ENCODE assay signal across 8 mouse cellular contexts in genomic region chr9:63738086-63738701, GRCm38 (mm10). TPM values are rescaled to one million over a fixed set of nuclear protein-coding genes. Genes with fewer than 3 reads are reported as not detected.
DNase-seq lines count a peak whose midpoint lies in the region; ATAC-seq and TF ChIP-seq lines count a peak whose summit lies in the region.
"Had no signal": no experiment of that assay in that cellular context is flagged by ENCODE, and none has a peak within 500 bp of the region (broad histone marks: within the 10 kb centered on the region; RNA-seq: fewer than 3 reads in every experiment).

No protein-coding gene starts in this region.

- no peak for ATAC-seq in midbrain, postnatal 0 days (ENCODE audit: low FRiP score)
- ATAC-seq in liver, embryonic 13.5 days (ENCODE audit: low read depth): no peak
- ATAC-seq in cerebellum, adult (ENCODE audit: insufficient number of reproducible peaks, low FRiP score, low TSS enrichment): no peak

- H3K9me3 ChIP-seq in midbrain, embryonic 10.5 days (replicated peaks): no peaks in the 10 kb centered on the region
- H3K9me3 ChIP-seq in midbrain, postnatal 0 days (ENCODE audit: low read length): no peaks in the 10 kb centered on the region
- no peaks in the 10 kb centered on the region for H3K9me3 ChIP-seq in liver, embryonic 13.5 days (replicated peaks)

- no peak for DNase-seq in midbrain, embryonic 10.5 days (ENCODE audit: low spot score)
- no peak for DNase-seq in midbrain, postnatal 0 days (ENCODE audit: low spot score)
- DNase-seq in liver, embryonic 13.5 days: no peak
- DNase-seq in thymus, postnatal 25 days: peak; percentile 53
- no peak for DNase-seq in embryo, embryonic 9.5 days (ENCODE audit: extremely low spot score)
- DNase-seq: kidney, postnatal 14 days had no signal

- H3K4me3 ChIP-seq in midbrain, embryonic 10.5 days: no peak overlapping the region
- H3K4me3 ChIP-seq in midbrain, postnatal 0 days (ENCODE audit: low read depth, low read length): no peak overlapping the region
- no peak overlapping the region for H3K4me3 ChIP-seq in cortical plate, adult 2 months (ENCODE audit: insufficient read depth, low read length)
- no peak overlapping the region for H3K4me3 ChIP-seq in liver, embryonic 13.5 days (replicated peaks)

- H3K4me1 ChIP-seq in midbrain, embryonic 10.5 days: peaks cover 89% of the 10 kb centered on the region
- H3K4me1 ChIP-seq in midbrain, postnatal 0 days (ENCODE audit: insufficient read depth, low read length): no peaks in the 10 kb centered on the region
- peaks cover 19% of the 10 kb centered on the region for H3K4me1 ChIP-seq in cortical plate, adult 2 months (ENCODE audit: control insufficient read depth, insufficient read depth, low read length)
- peaks cover 96% of the 10 kb centered on the region for H3K4me1 ChIP-seq in liver, embryonic 13.5 days (replicated peaks)

- no peak overlapping the region for H3K4me2 ChIP-seq in midbrain, postnatal 0 days (ENCODE audit: low read depth, low read length, poor library complexity, severe bottlenecking)
- no peak overlapping the region for H3K4me2 ChIP-seq in liver, embryonic 13.5 days

- no peaks in the 10 kb centered on the region for H3K27me3 ChIP-seq in midbrain, embryonic 10.5 days (ENCODE audit: low read depth, poor library complexity, severe bottlenecking)
- no peaks in the 10 kb centered on the region for H3K27me3 ChIP-seq in midbrain, postnatal 0 days (ENCODE audit: insufficient read depth, low read length)
- H3K27me3 ChIP-seq in liver, embryonic 13.5 days: no peaks in the 10 kb centered on the region

- no peak overlapping the region for H3K9ac ChIP-seq in midbrain, postnatal 0 days (replicated peaks; ENCODE audit: low read length, poor library complexity, severe bottlenecking)
- H3K9ac ChIP-seq in liver, embryonic 13.5 days: no peak overlapping the region

- no peak for TF ChIP-seq POLR2A in cortical plate, adult 2 months (IDR thresholded peaks at IDR 0.05; ENCODE audit: extremely low read depth, insufficient read depth, low read length)

- peaks cover 35% of the 10 kb centered on the region for H3K36me3 ChIP-seq in midbrain, embryonic 10.5 days
- no peaks in the 10 kb centered on the region for H3K36me3 ChIP-seq in midbrain, postnatal 0 days (ENCODE audit: insufficient read depth, low read length)
- peaks cover 6% of the 10 kb centered on the region; the same call in 1 of the 2 replicates for H3K36me3 ChIP-seq in liver, embryonic 13.5 days

- 89% methylated on average over 12 of the region's 12 CpGs for WGBS in midbrain, embryonic 10.5 days
- WGBS in midbrain, postnatal 0 days: 73% methylated on average over 12 of the region's 12 CpGs
- 41% methylated on average over 12 of the region's 12 CpGs for WGBS in liver, embryonic 13.5 days (ENCODE audit: insufficient replicate concordance)

- no peak for TF ChIP-seq CTCF in midbrain, postnatal 0 days (IDR thresholded peaks at IDR 0.05)
- no peak for TF ChIP-seq CTCF in cortical plate, adult 2 months (IDR thresholded peaks at IDR 0.05; ENCODE audit: extremely low read depth, insufficient read depth, low read length)

- 0 out of 2 replicates have a peak overlapping the region, but pooled peaks have one; percentile 9 for H3K27ac ChIP-seq in midbrain, embryonic 10.5 days (replicated peaks)
- no peak overlapping the region for H3K27ac ChIP-seq in midbrain, postnatal 0 days (ENCODE audit: low read depth, low read length)
- 0 out of 2 replicates have a peak overlapping the region, but pooled peaks have one; percentile 18 for H3K27ac ChIP-seq in cortical plate, adult 2 months (ENCODE audit: insufficient read depth, low read length)
- peak overlapping the region; percentile 11; the same call in 1 of the 2 replicates for H3K27ac ChIP-seq in liver, embryonic 13.5 days

RNA-seq across cellular contexts. Expression of gene Smad3, which starts 19.6 kb away (rescaled TPM):
- polyA plus RNA-seq in midbrain, embryonic 10.5 days (2016; fragmentation: Nextera tagmentation; extraction: Ambion mirVana): 21.7 and 22.5 TPM in 2 replicates
- 13.2 and 20.6 TPM in 2 replicates for total RNA-seq in midbrain, postnatal 0 days (2014; rRNA removed)
- polyA plus RNA-seq in midbrain, postnatal 0 days (2015; fragmentation: Nextera tagmentation; extraction: Ambion mirVana): 4.0 TPM in 2 replicates
- 40.3 and 46.8 TPM in 2 replicates for polyA plus RNA-seq in cortical plate, adult 2 months (2012; rRNA removed)
- 2.7 and 3.0 TPM in 2 replicates for polyA plus RNA-seq in liver, embryonic 13.5 days (2015; fragmentation: Nextera tagmentation; extraction: Ambion mirVana)
